Mouse (Mus musculus) testis, postnatal 14 days (tissue): ENCODE measurements around the gene Kazn.

Source experiments
- DNase-seq: peaks from one replicate; pipeline ENCODE4 v3.0.0; 2021; ENCODE audit warnings: low spot score

The Kazn gene

DNA sequence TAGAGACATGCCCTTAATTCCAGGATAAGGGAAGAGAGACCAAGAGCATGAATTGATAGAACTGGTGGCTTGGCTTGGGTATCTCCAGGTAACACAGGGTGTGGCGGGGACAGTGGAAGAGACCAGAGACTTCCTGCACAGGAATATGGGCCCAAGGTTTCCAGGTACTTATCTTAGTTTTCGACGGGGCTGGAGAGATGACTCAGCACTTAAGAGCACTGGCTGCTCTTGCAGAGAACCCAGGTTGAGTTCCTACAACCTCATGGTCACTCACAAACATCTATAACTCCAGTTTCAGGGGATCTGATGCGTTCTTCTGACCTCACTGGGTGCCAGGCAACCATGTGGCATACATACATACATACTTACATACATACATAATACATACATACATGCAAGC is 3.0 kb upstream of the Kazn start:
- DNase-seq: no peak

DNA sequence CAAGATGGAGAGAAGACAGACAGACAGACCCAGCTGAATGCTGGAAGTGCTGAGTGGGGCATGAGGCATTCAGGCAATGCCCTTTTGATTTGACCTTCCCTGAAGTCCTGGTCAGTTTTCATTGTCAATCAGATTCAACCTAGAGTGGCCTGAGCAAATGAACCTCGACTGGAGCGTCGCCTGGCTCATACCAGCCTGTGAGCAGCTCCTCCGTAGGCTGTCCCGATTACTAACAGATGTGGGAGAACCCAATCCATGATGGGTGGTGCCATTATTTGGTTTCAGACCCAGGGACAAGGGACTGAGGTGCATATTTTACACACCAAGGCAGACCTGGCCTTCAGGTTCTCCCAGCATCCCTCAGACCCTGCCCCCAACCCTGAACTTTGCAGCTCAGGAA is 1.7 kb upstream of the Kazn start:
- DNase-seq: no peak

GRCm38 (mm10) chr4:142238486-142239239 is 538 bp downstream of the Kazn start:
- no peak for DNase-seq

DNA sequence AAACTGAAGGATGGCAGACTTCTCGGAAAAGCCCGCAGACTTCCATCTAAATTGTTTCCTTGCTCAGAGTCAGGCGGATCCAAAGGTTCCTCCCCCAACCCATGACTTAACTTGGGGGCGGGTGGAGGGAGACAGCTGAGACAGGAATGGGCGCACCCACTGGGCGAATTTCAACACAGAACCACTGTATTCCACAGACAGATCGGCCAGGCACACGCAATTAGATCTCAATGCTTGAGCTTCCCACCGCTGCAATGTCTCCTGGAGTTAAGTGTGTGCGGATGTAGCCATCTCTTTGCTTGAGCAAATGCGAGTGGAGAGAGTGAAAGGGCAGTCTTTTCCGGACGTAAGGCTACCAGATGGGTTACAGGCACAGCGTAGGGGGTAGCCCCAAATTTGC is 1.2 kb downstream of the Kazn start:
- no peak for DNase-seq

DNA sequence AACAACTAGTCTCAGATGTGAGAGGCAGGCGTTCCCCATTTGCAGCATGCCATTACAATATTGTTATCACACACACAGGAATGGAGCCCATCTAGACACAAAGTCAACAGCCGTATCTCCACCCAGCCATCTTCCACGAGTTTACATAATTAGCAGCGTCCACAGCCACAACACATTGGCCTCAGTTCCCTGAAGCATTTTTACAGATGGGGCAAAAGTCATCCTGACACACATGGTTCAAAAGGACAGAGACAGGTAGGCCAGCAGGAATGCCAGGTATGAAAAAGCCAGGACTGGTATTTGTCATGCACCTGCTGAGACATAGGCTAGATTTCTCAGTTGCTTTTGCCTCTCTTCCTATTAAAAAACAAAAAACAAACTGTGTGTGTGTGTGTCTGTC is 2.5 kb downstream of the Kazn start:
- DNase-seq: no peak

DNA sequence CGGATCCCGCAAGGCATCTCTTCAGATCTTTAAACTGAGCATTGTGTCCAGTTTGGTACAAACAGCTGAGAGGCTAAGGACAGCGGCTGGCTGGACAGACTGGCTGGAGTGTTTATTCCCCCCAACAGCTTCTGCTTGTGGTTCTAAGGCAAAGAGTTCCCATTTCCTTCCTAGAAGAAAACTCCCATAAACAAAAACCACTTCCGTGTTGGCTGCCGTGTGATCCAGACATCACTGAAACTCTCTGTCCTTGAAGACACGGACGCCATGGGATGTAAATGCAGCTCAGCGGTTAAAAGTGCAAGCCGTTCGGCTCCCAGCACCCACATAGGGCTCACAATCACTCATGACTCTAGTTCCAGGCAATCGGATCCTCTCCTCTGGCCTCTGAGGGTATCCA is 3.8 kb downstream of the Kazn start:
- DNase-seq: peak; percentile 36

GRCm38 (mm10) chr4:142234828-142235227 is 4.4 kb downstream of the Kazn start:
- peak; percentile 63 for DNase-seq

DNA sequence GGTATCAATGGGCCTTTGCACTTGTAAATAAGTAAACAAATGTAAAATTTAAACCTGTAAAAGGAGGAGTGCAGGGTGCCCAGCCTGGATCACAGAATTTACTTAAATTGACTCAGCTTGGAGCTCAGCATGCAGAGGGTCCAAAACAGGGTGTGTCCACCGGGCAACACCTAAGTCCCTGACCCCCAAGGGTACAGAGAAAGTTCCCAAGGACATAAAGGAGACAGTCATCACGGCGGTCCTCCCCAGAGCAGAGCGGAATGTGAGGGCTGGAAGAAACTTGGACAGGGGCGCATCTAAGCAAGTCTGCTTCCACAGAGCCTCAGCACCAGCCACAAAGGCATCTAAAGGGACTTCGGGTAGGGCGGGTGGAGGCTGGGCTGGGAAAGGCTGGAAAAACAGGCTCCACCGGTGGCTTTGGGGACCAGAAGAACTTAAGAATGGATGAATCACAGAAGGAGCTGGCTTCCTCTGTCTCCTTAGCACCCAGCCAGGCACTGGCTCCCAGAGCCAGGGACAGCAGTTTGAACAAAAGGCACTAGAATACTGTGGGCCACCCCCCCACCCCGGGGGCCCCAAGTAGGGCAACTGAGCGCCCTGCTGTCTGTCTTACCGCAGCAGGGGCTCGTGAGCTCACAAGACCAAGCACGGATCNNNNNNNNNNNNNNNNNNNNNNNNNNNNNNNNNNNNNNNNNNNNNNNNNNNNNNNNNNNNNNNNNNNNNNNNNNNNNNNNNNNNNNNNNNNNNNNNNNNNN is 10.2 kb downstream of the Kazn start:
- no peak for DNase-seq

GRCm38 (mm10) chr4:142223898-142224645 is 15.1 kb downstream of the Kazn start:
- DNase-seq: no peak

DNA sequence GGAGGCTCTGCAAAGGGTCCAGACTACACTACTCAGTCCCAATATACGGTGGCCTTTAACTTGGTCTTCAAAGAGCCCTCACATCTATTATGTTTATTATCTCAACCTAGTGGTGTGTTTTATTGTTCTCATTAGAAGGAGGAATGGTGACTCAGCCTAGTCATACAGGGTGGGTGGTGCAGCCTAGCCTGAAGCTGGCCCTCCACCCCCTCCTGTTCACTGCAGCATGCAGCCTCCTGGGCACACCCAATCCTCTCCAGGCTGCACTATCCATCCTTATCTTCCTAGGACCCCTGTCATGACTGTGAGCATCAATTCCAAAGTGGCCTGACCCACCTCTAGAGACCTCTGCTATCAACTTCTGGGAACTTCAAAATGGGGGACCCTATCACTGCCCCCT is 16.8 kb downstream of the Kazn start:
- DNase-seq: no peak

GRCm38 (mm10) chr4:142221757-142222072 is 17.5 kb downstream of the Kazn start:
- DNase-seq: no peak

- DNase-seq: no peak
Measured at GRCm38 (mm10) chr4:142221025-142221756, 18.0 kb downstream of the Kazn start.

DNA sequence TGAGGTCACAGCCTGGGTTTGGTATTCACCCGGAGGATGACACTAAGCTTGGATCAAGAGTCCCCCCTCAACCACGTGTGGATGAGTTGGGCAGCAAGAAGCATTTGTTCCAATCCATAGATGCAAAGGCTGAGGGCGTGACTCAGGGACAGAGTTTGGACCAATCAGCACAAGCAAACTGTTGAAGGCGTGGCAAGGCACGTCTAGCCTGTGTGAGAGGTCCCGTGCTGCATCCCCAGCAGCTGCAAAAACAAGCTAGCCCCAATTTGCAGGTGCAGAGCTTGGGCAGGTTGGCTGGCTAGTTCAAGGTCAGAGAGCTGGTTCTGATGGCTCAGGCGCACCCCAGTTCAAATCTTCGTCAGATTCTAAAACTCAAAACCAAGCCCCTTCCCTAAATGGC is 20.2 kb downstream of the Kazn start:
- no peak for DNase-seq

- DNase-seq: no peak
Measured at GRCm38 (mm10) chr4:142217048-142217447, 22.2 kb downstream of the Kazn start.

GRCm38 (mm10) chr4:142215760-142216159 is 23.4 kb downstream of the Kazn start:
- no peak for DNase-seq

DNA sequence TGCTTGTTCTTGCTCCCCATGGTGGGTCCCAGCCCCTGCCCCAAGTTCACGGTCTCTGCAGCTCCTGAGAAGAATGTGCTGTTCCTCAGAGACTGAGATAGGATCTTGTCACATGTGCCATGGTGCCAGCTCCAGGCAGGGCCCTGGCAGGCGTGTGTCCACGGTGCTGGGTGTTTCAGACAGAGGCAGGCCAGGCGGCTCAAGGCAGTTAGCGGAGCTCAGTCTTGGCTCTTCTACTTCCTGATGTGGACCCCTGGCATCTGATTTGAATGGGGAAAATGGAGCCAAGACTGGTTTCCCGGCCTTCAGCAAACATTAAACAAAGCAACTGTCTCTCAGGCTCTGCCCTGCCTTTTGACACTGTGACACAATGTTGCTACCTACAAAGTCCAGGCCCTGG is 24.7 kb downstream of the Kazn start:
- peak; percentile 51 for DNase-seq

- DNase-seq: no peak
Measured at GRCm38 (mm10) chr4:142212425-142212824, 26.8 kb downstream of the Kazn start.

DNA sequence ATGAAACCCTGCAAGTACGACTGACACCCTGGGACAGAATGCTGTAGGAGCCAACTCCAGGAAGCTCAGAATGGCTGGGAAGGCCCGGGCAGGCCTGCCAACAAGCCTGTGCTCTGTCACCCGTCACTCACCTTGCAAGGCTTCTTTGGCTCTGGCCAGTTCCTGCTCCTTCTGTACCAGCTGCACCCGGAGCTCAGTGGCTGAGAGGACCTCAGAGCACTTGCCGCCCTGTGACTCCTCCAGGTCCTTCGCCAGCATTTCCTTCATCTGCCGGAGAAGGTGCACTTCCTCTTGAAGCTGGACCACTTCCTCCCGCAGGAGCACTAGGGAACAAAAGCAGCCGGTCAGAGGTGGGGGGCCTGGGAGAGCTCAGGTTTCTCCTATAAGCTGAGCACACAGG is 29.3 kb downstream of the Kazn start:
- no peak for DNase-seq

- DNase-seq: no peak
Measured at GRCm38 (mm10) chr4:142209476-142209875, 29.7 kb downstream of the Kazn start.

- no peak for DNase-seq
Measured at GRCm38 (mm10) chr4:142205693-142206092, 33.5 kb downstream of the Kazn start.

DNA sequence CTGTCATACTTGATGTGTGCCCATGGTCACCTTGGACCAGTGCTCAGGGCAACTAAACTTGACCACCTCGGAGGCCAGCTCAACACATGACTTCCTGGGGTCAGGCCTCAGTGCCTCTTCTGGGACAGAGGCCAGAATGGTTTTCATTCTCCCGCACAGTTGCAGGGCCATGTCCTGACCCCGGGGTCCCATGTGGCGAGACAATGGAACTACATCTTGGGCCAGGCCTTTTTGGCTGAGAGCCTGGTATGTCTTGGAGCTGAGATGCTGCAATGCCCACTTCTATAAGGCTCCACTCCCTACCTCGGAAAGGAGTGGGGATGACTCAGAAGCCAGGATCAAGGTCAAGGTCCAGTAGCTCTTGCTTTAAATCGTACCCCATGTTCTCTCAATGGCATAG is 42.6 kb downstream of the Kazn start:
- DNase-seq: no peak

- DNase-seq: no peak
Measured at GRCm38 (mm10) chr4:142193780-142194179, 45.4 kb downstream of the Kazn start.
